Mouse (Mus musculus) megakaryocyte-erythroid progenitor cell, adult 5 weeks (primary cell): ENCODE results near the gene Sytl2. TPM values are rescaled to one million over a fixed set of nuclear protein-coding genes. Genes with fewer than 3 reads are reported as not detected.

Experiments used
- polyA plus RNA-seq: library from polyadenylated mRNA; stranded (reverse); fragments of >175 nt; gene quantifications from 2 replicates; pipeline ENCODE4 v1.2.3, GENCODE M21; 2012

The Sytl2 gene
- polyA plus RNA-seq = 0.11 and 0.36 TPM in 2 replicates

DNA sequence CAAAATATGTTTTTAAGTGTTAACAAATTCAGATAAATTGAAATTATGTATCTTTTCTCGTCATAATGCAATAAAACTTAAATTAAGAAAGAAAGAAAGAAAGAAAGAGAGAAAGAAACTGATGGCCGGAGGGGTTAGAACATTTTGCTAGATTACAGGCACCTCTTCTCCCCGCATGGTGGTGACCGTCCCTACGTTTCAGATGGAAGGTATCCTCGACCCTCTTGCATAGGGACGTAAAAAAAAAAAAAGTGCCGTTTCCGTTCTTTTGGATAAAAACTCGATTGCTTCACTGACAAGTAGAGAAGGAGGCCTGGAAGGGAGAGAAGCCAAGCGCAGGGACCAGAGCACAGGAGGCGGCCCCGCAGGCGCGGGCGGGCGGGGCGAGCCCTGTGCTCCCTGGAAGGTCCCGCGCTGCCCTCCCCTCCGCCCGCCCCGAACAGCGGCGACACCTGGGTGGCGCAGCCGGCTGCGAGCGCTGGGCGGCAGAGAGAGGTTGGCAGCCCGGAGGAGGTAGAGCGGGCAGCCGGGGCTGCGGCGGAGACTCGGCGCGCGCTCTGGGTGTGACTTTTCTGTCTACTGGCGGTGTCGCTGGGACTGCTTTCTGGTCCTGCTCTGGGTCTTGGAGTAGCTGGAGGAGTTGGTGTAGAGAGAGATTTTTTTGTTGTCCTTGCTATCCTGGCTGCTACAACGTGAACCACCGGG lies at the start of gene Sytl2:
TSS of gene Sytl2 (plus strand) at position 311 of the 705 bp plus-strand sequence.

DNA sequence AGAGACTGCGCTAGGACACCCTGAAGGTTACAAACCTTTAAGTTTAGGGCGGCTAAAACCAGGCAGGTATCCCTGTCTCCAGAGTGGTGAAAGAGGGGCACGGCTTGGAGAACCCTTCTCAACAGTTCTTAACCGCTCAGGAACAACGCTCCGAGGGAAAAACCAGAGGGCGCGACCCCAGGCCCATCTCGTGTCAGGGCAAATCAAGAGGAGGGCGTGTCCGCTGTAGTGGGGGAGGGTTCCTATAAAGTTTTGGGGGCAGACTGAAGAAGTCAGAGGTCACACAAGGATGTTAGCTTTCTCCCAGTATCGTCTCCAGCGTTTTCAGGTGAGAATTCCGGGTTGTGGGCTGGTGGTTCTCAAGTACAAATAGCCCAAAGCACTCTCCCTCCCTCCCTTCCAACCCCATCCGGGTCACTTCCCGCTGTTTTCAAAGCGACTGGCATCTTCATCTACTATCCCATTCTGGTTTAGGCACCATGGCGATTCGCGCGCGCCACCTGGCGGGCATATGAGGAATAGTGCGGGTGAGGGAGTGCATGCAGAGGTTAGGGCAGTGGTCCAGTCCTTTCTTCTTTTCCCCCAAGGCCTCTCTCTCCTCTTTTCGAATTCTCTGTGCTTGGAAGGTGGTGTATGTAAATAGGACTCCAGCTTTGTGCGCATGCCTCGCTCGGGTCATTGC lies 36.6 kb upstream of the Sytl2 start, which contains the start of gene Ccdc83:
TSS of gene Ccdc83 (minus strand) at position 489 of the 682 bp plus-strand sequence.

DNA sequence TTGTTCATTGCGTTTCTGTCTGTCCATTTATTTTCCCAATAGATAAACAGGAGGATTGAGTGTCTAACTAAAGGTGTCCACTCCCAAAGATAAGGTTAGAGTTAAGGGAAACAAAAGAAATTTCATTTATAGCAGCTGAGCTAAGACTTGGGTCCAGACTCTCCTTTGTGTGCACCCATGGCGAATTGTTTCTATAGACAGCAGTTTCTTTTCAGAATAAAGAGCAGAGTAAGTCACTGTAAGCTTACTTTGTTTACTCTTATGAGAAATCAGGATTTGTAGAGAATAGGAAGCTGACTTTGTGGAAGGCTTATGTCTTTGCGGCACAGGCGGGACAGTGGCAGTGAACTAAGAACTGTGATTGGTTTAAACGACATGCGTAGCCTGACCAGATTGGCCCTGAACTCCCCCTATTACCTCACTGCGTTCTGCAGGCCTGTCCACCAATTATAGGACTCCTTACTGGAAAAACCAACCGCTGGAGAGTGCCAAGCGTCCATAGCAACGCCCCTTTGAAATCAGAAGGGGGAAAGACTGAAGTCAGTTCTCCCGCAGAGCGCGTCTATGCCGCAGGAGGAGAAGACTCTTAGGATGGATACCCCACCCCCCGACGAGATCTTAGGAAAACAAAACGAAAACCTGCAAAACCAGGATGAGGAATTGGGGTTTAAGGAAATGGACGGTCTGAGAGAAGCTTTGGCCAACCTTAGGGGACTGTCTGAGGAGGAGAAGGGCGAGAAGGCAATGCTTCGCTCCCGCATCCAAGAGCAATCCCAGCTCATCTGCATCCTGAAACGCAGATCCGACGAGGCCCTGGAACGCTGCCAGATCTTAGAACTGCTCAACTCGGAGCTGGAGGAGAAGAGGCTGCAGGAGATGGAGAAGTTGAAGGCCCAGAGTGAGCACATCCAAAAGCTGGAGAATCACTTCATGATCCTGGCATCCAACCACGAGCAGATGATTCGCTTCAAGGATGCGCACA lies 124.3 kb downstream of the Sytl2 start, which contains the start of gene Ccdc89:
TSS of gene Ccdc89 (plus strand) at position 558 of the 982 bp plus-strand sequence.

DNA sequence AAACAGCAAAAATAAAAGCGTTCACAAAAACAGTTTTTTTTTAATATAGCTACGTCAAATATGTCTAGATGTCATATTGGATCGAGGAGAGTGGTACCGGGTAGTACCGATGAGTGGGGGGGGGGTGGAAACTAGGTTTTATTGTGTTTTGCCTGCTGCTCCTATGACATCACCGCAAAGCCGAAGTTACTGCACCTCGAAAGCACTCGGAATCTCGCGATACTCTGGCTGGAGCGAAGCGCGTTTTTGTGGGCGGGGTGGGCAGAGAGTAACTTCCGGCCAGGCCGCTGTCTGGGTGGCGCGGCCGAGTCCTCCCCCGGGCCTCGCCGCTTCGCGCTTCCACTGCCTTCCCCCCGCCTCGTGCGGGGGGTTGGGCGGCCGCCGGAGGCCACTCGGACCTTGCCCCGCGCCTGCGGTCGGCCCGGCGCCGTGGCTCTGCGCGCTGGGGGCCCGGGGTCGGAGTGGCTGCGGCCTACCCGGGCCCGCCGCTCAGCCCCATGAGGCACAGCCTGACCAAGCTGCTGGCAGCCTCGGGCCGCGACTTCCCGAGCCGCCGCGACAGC lies 140.5 kb downstream of the Sytl2 start, which contains the start of gene Crebzf:
TSS of gene Crebzf (plus strand) at position 212 of the 563 bp plus-strand sequence.

DNA sequence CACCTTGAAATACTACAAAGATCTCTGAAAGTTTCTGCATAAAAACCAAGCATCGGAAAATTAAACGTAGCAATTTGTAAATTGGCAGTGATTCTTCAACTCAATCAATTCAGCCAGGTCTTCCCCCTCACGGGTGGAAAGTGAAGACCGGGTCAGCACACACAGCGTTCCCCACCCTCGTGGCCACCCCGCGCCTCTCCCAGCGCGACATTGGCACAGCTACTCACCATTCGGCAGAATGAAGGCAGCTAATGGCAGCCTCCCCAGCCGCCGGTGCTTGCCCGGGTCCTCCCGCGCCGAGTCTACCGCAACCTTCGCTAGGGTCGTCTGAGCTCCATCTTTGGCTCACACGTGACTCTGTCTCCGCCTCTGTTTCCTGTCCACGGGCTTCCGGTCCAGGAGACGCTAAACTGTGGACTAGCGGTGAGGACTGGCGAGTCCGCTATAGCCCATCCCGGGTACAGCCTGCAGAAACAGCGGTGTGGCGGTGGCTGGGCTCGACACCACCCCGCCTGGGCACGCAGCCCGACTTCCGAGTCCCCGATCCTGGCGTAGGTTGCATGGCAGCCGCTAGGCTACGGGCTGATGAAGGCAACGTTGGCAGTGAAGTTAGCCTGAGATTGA lies 154.9 kb downstream of the Sytl2 start, which contains the start of gene Tmem126a:
TSS of gene Tmem126a (minus strand) at position 385 of the 624 bp plus-strand sequence.

Other genes starting within 250 kb of the Sytl2 start
- gene Picalm, start 172.0 kb upstream of the Sytl2 start, polyA plus RNA-seq = 86.5 and 101 TPM in 2 replicates
- gene Ccdc83, start 36.5 kb upstream of the Sytl2 start, polyA plus RNA-seq = not detected in 2 replicates
- 0.03 TPM in 1 of 2 replicates, not detected in the other for gene Ccdc89, start 124.3 kb downstream of the Sytl2 start, polyA plus RNA-seq
- 50.0 and 64.2 TPM in 2 replicates for gene Crebzf, start 140.5 kb downstream of the Sytl2 start, polyA plus RNA-seq
- gene Tmem126a, start 155.0 kb downstream of the Sytl2 start, polyA plus RNA-seq = 33.0 and 33.2 TPM in 2 replicates
- gene Tmem126b, start 173.7 kb downstream of the Sytl2 start, polyA plus RNA-seq = 2.0 and 4.0 TPM in 2 replicates
- 0.22 and 0.44 TPM in 2 replicates for gene Dlg2, start 174.4 kb downstream of the Sytl2 start, polyA plus RNA-seq